Mouse (Mus musculus) embryonic facial prominence, embryonic 15.5 days (tissue): ENCODE measurements at regions not wholly inside any gene's neighbourhood (a gene's known extent, or its start where the extent isn't known, plus 50 kb on each side); places are given as distances from the start of the nearest gene placed in this dataset.

Experiments used
- ATAC-seq: fragments of 200-750 bp; cut with Nextera tagmentation; 2 replicates; pipeline ENCODE4 v1.8.0; 2017; ENCODE audit warnings: low read depth, moderate TSS enrichment; ENCODE audit not compliant: insufficient number of reproducible peaks, low FRiP score, low TSS enrichment
- H3K27ac ChIP-seq: fragments of 300-500 bp; sonication (generic); replicated peaks from 2 replicates; pipeline ENCODE4 v1.5.1; 2015; ENCODE audit warnings: mild to moderate bottlenecking, inconsistent platforms
- H3K27me3 ChIP-seq: fragments of 300-500 bp; sonication (generic); 2 replicates; pipeline ENCODE4 v1.6.1; 2015; ENCODE audit warnings: inconsistent platforms
- H3K36me3 ChIP-seq: fragments of 300-500 bp; sonication (generic); 2 replicates; pipeline ENCODE4 v1.6.1; 2015; ENCODE audit warnings: mild to moderate bottlenecking, inconsistent platforms
- H3K4me1 ChIP-seq: fragments of 300-500 bp; sonication (generic); 2 replicates; pipeline ENCODE4 v1.6.1; 2015; ENCODE audit warnings: inconsistent platforms
- H3K4me2 ChIP-seq: fragments of 300-500 bp; sonication (generic); replicated peaks from 2 replicates; pipeline ENCODE4 v1.6.1; 2015; ENCODE audit warnings: mild to moderate bottlenecking, inconsistent platforms
- H3K4me3 ChIP-seq: fragments of 300-500 bp; sonication (generic); replicated peaks from 2 replicates; pipeline ENCODE4 v1.5.1; 2015; ENCODE audit warnings: mild to moderate bottlenecking, inconsistent platforms
- H3K9ac ChIP-seq: fragments of 300-500 bp; sonication (generic); 2 replicates; pipeline ENCODE4 v1.6.1; 2015; ENCODE audit warnings: inconsistent platforms
- H3K9me3 ChIP-seq: fragments of 300-500 bp; sonication (generic); replicated peaks from 2 replicates; pipeline ENCODE4 v1.6.1; 2016; ENCODE audit warnings: inconsistent platforms
- WGBS: fragments of 180-500 bp; shearing (Covaris S2); methylation state at CpG from one replicate; pipeline ENCODE4 v1.1.7; 2015; 5-methylcytosine and 5-hydroxymethylcytosine counted together

DNA sequence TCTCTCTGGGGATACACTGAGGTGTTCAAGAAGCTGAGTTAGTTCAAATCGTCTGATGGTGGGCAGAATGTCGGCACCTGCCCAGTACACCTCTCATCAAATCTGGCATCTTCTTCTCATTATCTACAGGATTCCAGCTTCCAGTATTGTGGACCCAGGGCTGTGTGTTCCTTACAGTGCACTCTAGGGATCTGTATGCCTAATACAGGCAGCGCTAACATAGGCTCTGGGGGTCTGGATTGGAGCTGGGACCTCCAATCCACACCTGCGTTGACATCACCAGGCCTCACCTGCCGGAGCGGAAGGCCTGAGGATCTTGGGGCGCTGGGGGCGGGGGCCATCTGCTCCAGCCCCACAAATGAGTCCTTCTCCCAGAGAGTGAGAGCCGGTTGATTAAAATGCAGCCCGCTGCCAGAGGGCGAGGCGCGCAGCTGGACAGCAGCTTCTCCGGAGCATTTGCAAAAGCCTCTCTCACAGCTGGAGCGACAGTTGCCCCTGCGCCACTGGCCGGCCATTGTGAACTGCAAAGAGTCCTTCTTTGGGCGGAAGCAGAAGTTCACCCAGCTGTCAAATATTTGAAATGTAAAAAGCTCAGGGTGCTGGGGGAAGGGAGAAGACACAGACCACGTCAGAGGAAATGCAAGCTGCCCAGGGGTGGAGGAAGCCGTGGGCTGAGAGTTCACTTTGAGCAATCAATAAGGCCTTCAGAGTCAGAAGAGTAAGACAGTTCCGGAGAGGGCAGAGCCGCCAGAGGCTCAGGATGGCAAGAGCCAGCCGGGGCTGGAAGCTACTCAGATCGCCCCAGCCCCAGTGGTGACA is 347.0 kb downstream of the Rnf144a start:
- peak; percentile 39; the same call in 1 of the 2 replicates for ATAC-seq
- no peak overlapping the region for H3K9ac ChIP-seq
- peak overlapping the region; percentile 39 for H3K4me2 ChIP-seq
- no peaks in the 10 kb centered on the region; the same call in 1 of the 2 replicates for H3K27me3 ChIP-seq
- H3K27ac ChIP-seq, result no peak overlapping the region
- no peaks in the 10 kb centered on the region for H3K36me3 ChIP-seq
- 11% methylated on average over 24 of the region's 24 CpGs for WGBS
- peak overlapping the region; percentile 7; the same call in 1 of the 2 replicates for H3K4me3 ChIP-seq
- H3K4me1 ChIP-seq, result peaks cover 12% of the 10 kb centered on the region
- H3K9me3 ChIP-seq, result no peaks in the 10 kb centered on the region

DNA sequence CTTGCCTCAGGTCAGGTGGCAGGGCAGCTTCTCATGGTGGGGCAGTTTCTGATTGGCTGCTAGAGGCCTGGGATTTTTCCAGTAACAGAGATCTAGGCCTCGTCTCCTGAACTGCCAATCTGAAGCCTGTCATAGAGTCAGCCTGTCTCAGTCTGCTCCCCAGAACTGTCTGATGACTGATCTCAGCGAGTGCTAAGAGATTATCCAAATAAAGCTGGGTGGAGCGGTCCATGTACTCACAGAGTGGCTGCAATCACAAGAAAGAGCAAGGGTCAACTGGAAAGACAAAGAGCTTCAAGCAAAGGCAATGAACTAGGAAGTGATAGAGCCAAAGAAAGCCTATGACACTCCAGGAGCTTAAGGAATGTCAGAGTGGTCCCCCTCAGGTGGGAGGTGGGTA is 354.7 kb downstream of the Rnf144a start:
- H3K36me3 ChIP-seq, result no peaks in the 10 kb centered on the region
- H3K4me3 ChIP-seq, result no peak overlapping the region
- H3K9me3 ChIP-seq, result no peaks in the 10 kb centered on the region
- H3K27ac ChIP-seq, result no peak overlapping the region
- H3K4me2 ChIP-seq, result no peak overlapping the region
- no peak overlapping the region for H3K9ac ChIP-seq
- no peak for ATAC-seq
- no peaks in the 10 kb centered on the region for H3K4me1 ChIP-seq
- no peaks in the 10 kb centered on the region for H3K27me3 ChIP-seq
- 38% methylated on average over 3 of the region's 3 CpGs for WGBS

DNA sequence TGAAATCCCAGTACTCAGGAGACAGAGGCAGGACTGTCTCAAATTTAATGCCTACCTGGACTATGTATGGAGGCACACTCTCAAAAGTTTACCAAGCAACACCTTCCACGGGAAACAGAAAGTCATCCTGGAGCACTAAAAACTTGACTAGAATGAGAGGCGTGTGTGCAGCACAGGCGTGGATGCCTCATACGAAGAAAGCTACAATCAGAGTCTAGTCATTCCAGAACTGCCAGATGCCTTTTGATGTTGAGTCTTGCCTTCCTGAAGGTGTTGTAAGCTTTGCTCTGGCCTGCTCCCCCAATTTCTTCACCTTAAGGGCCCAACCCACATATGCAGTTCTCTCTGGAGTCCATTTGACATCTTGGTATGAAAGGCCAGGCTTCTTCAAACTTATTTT is 356.0 kb downstream of the Rnf144a start:
- no peak overlapping the region for H3K27ac ChIP-seq
- H3K4me3 ChIP-seq, result no peak overlapping the region
- no peak overlapping the region for H3K4me2 ChIP-seq
- no peaks in the 10 kb centered on the region for H3K9me3 ChIP-seq
- H3K36me3 ChIP-seq, result no peaks in the 10 kb centered on the region
- 76% methylated on average over 4 of the region's 4 CpGs for WGBS
- H3K4me1 ChIP-seq, result no peaks in the 10 kb centered on the region
- no peak for ATAC-seq
- no peak overlapping the region for H3K9ac ChIP-seq
- H3K27me3 ChIP-seq, result no peaks in the 10 kb centered on the region

DNA sequence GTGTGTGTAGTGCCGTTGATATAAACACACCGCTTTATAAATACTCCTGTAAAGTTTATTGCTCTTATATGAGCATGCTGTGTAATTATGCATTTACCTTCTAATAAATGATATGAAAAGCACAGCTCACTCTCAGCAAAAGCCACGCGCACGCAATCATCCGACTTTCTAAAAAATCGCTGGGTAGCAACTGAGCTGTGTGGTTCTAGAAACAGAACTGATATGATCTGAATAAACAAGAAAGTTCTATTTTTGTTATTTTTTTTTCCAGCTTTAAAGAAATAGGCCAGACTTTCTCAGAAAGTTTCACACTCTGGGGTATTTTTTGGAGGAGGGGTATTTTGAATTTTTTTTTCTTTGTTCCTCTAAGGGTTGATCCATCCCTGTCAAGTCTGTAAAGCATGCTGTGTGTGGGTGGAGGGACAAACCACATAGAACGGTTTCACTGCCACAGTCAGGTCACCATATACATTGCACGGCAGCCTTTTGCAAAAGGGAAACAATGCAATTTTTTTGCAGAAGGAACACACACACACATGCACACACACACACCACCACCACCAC is 357.5 kb downstream of the Rnf144a start:
- no peak overlapping the region for H3K27ac ChIP-seq
- no peaks in the 10 kb centered on the region for H3K9me3 ChIP-seq
- no peaks in the 10 kb centered on the region for H3K36me3 ChIP-seq
- 76% methylated on average over 9 of the region's 9 CpGs for WGBS
- H3K4me3 ChIP-seq, result no peak overlapping the region
- no peak overlapping the region for H3K9ac ChIP-seq
- no peak for ATAC-seq
- no peaks in the 10 kb centered on the region for H3K27me3 ChIP-seq
- H3K4me2 ChIP-seq, result no peak overlapping the region
- no peaks in the 10 kb centered on the region for H3K4me1 ChIP-seq

DNA sequence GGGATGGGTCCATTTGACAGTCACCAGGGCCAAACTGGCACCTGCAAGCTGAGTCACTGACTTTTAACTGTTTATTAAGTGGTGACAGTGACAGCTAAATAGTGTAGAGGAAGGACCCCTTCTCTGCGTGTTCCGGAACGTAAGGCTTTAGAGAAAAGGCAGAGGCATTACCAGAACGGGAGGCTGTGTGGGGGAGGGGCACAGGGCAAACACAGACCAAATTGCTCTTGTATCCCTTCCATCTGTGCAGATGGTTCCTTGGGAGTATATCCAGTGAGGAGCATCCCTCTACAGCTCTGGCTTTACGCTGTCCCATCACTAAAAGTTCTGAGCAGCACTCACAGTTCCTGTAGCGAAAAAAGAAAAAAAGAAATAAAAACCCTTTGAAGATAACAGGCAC is 368.1 kb downstream of the Rnf144a start:
- Histone ChIP-seq H3K4me3 (no peak overlapping the region), H3K27me3 (no peaks in the 10 kb centered on the region), H3K27ac (no peak overlapping the region), H3K9ac (no peak overlapping the region), H3K36me3 (no peaks in the 10 kb centered on the region), H3K4me2 (no peak overlapping the region), H3K9me3 (no peaks in the 10 kb centered on the region), H3K4me1 (no peaks in the 10 kb centered on the region)
- no peak for ATAC-seq
- 69% methylated on average over 6 of the region's 6 CpGs for WGBS

DNA sequence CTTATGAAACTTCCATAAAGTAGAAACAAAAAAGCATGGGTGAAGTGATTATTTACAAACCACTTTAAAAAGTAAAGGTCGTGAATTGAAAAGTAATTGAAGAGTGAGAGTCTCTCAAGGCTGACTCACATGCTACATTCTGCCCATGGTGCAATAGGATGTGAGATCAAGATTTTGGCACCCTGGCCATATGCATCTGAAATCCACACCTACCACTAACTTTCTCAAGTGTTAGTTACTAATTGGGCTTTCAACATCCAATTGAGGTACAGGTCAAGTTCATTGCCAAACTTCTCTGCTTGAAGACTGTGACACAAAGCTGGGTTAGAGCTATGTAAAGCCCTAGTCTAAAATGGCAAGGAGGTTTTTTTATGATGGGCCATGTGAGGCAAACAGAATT is 369.7 kb downstream of the Rnf144a start:
- Histone ChIP-seq H3K9ac (no peak overlapping the region), H3K4me2 (no peak overlapping the region), H3K27me3 (no peaks in the 10 kb centered on the region), H3K9me3 (no peaks in the 10 kb centered on the region), H3K36me3 (no peaks in the 10 kb centered on the region), H3K4me1 (no peaks in the 10 kb centered on the region), H3K4me3 (no peak overlapping the region), H3K27ac (no peak overlapping the region)
- 95% methylated on average over 1 of the region's 1 CpGs for WGBS
- ATAC-seq, result no peak

DNA sequence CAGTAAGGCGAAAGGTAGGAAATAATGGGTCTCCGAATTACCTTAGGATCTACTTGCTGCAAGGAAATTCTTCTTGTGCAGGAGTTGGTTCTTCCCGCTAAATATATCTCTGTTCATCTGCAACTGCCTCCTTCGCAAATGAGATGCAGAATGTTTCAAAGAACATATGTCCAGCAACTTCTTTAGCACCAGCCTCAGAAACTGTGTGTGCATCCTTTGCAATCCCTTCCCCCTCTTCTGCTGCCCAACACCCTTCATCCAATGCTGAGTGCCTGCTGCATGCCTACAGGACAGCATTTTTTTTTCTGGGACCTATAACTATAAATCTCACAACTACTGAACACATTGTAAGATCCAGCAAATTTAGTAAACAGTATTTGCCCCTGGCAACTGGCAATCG is 402.1 kb downstream of the Rnf144a start:
- no peak overlapping the region for H3K9ac ChIP-seq
- no peaks in the 10 kb centered on the region for H3K36me3 ChIP-seq
- H3K27me3 ChIP-seq, result no peaks in the 10 kb centered on the region
- no peak overlapping the region for H3K4me3 ChIP-seq
- ATAC-seq, result no peak
- no peaks in the 10 kb centered on the region for H3K9me3 ChIP-seq
- no peak overlapping the region for H3K27ac ChIP-seq
- 67% methylated on average over 5 of the region's 5 CpGs for WGBS
- no peaks in the 10 kb centered on the region for H3K4me1 ChIP-seq
- no peak overlapping the region for H3K4me2 ChIP-seq

DNA sequence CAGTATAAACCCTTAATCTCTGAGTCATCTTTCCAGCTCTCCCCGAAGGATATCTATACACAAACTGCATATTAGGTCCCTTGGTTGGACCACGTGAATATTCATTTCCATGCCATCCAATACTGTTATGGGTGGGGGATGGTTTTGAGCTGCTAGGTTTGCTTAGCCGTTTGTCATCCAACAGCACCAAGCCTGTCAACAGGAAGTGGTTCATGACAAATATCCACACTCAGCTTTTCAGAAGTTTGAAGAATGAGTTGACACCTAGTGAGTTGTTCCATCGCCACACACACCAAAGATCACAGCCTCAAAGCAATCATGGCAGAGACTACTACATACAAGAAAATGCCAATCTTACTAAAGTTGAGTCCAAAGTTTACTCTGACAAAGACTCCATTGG is 421.0 kb downstream of the Rnf144a start:
- no peaks in the 10 kb centered on the region for H3K9me3 ChIP-seq
- H3K4me1 ChIP-seq, result no peaks in the 10 kb centered on the region
- H3K36me3 ChIP-seq, result no peaks in the 10 kb centered on the region
- ATAC-seq, result no peak
- WGBS, result 82% methylated on average over 4 of the region's 4 CpGs
- no peak overlapping the region for H3K4me2 ChIP-seq
- H3K4me3 ChIP-seq, result no peak overlapping the region
- no peak overlapping the region for H3K9ac ChIP-seq
- no peak overlapping the region for H3K27ac ChIP-seq
- no peaks in the 10 kb centered on the region for H3K27me3 ChIP-seq

DNA sequence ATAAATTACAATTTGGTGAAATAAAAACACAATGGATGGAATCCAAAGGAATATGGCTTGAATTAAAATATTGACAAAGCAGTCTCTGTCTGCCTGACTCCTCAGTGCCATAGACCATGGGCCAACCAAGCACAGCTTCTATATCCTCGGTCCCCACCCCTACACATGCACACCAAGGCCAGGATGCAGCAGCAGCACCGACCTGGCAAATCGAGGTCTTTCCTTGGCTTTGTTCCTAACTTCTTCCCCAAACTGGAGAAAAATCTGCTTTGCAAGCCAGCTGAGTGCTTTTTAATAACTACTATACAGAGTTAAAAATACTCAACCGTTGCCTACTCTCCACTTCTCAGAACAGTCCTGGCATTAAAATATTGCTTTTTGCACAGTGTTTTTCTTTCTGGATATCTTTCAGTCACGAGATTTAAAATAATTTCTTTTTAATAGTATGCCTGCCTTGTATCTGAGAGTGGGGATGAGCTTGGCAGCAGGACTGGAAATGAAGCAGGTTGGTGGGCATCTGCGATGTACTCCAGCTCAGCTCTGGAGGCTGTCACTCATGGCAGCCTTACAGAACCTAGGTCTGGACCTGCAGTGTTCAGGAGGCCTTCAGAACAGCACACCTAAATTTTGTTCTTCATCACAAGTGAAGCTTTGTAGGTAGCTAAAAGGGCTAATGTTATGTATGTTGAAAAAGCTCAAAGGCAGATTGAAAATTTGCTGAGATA is 423.1 kb downstream of the Rnf144a start:
- Histone ChIP-seq H3K4me1 (no peaks in the 10 kb centered on the region), H3K9ac (no peak overlapping the region), H3K27ac (0 out of 2 replicates have a peak overlapping the region, but pooled peaks have one; percentile 29), H3K4me2 (no peak overlapping the region), H3K9me3 (no peaks in the 10 kb centered on the region), H3K36me3 (no peaks in the 10 kb centered on the region), H3K27me3 (no peaks in the 10 kb centered on the region), H3K4me3 (no peak overlapping the region)
- WGBS, result 56% methylated on average over 6 of the region's 6 CpGs
- ATAC-seq, result no peak; the same call in 1 of the 2 replicates

DNA sequence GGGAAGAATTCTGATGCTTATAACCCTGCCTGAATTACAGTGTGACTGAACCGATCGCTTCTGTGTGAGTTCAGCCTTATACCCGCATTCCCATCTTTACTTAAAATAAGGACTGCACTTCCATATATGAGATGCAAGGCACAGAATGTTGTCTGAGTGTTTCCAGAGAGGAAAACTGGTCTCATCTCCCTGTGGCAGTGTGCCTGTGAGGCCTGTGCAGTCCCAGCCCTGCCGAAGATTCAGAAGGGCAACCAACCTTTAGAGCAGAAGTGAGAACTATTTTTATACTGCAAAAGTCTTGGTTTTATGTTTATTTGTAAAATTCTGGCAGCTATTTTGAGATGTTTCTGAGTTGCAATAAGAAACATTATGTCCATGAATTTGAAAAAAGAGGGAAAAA is 432.5 kb downstream of the Rnf144a start:
- no peak overlapping the region for H3K9ac ChIP-seq
- ATAC-seq, result no peak
- H3K4me3 ChIP-seq, result no peak overlapping the region
- H3K4me1 ChIP-seq, result no peaks in the 10 kb centered on the region
- no peaks in the 10 kb centered on the region for H3K27me3 ChIP-seq
- 79% methylated on average over 4 of the region's 4 CpGs for WGBS
- H3K27ac ChIP-seq, result no peak overlapping the region
- no peaks in the 10 kb centered on the region for H3K36me3 ChIP-seq
- no peaks in the 10 kb centered on the region for H3K9me3 ChIP-seq
- H3K4me2 ChIP-seq, result no peak overlapping the region

DNA sequence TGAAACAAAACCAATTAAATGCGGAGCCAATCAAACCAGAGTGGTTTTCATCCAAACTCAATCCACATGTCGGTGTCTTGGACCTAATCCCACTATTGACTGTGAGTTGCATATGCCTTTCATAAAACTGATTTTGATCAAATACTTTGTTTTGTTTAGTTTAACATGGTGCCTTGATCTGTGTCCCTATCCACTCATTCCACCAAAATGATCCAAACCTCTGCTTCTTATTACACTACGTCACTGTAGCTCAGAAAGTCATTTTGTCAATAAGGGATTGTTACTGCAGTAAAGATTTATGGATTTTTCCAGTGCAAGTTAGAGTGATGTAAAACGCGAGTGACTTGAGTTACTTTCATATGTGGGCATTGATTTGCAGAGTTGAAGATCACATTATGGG is 436.7 kb downstream of the Rnf144a start:
- H3K9me3 ChIP-seq, result no peaks in the 10 kb centered on the region
- no peaks in the 10 kb centered on the region for H3K4me1 ChIP-seq
- H3K4me3 ChIP-seq, result no peak overlapping the region
- H3K4me2 ChIP-seq, result no peak overlapping the region
- no peak overlapping the region for H3K27ac ChIP-seq
- 34% methylated on average over 5 of the region's 5 CpGs for WGBS
- H3K9ac ChIP-seq, result no peak overlapping the region
- no peaks in the 10 kb centered on the region for H3K36me3 ChIP-seq
- H3K27me3 ChIP-seq, result no peaks in the 10 kb centered on the region
- ATAC-seq, result 0 out of 2 replicates have a peak, but pooled peaks have one; percentile 43
